Mouse (Mus musculus) midbrain, embryonic 16.5 days (tissue): Measurements from ENCODE around the gene Nfe2l3. TPM values are rescaled to one million over a fixed set of nuclear protein-coding genes. Genes with fewer than 3 reads are reported as not detected.

Experiments
- ATAC-seq: fragments of 200-750 bp; cut with Nextera tagmentation; 2 replicates; pipeline ENCODE4 v1.8.0; 2017; ENCODE audit warnings: moderate TSS enrichment
- H3K27ac ChIP-seq: fragments of 300-500 bp; sonication (generic); 2 replicates; pipeline ENCODE4 v1.5.1; 2014; ENCODE audit warnings: mild to moderate bottlenecking, low read length, mixed read lengths
- H3K27me3 ChIP-seq: fragments of 300-500 bp; sonication (generic); 2 replicates; pipeline ENCODE4 v1.6.1; 2014; ENCODE audit warnings: low read depth, low read length, mixed read lengths; ENCODE audit not compliant: control insufficient read depth, insufficient read depth
- H3K36me3 ChIP-seq: fragments of 300-500 bp; sonication (generic); 2 replicates; pipeline ENCODE4 v1.6.1; 2014; ENCODE audit warnings: mild to moderate bottlenecking, low read length, moderate library complexity, mixed read lengths; ENCODE audit not compliant: control insufficient read depth, insufficient read depth
- H3K4me1 ChIP-seq: fragments of 300-500 bp; sonication (generic); 2 replicates; pipeline ENCODE4 v1.6.1; 2014; ENCODE audit warnings: mild to moderate bottlenecking, low read length, mixed read lengths; ENCODE audit not compliant: control insufficient read depth, insufficient read depth
- H3K4me2 ChIP-seq: fragments of 300-500 bp; sonication (generic); 2 replicates; pipeline ENCODE4 v1.6.1; 2014; ENCODE audit warnings: mild to moderate bottlenecking, low read length, mixed read lengths
- H3K4me3 ChIP-seq: fragments of 300-500 bp; sonication (generic); 2 replicates; pipeline ENCODE4 v1.5.1; 2014; ENCODE audit warnings: low read depth, mild to moderate bottlenecking, low read length, moderate library complexity, mixed read lengths
- H3K9ac ChIP-seq: fragments of 300-500 bp; sonication (generic); 2 replicates; pipeline ENCODE4 v1.6.1; 2014; ENCODE audit warnings: low read depth, low read length, mixed read lengths
- H3K9me3 ChIP-seq: fragments of 300-500 bp; sonication (generic); replicated peaks from 2 replicates; pipeline ENCODE4 v1.6.1; 2014; ENCODE audit warnings: mild to moderate bottlenecking, low read length, mixed read lengths; ENCODE audit not compliant: control insufficient read depth, poor library complexity, severe bottlenecking
- WGBS: fragments of 180-500 bp; shearing (Covaris S2); extraction: QIAGEN DNeasy Blood & Tissue Kit; methylation state at CpG from one replicate; pipeline ENCODE4 v1.1.7; 2014; 5-methylcytosine and 5-hydroxymethylcytosine counted together
- polyA plus RNA-seq: library from polyadenylated mRNA; unstranded; fragments of >200 nt; fragmentation: Nextera tagmentation; extraction: Ambion mirVana; gene quantifications from 2 replicates; pipeline ENCODE4 v1.2.1, GENCODE M21; 2015

Gene Nfe2l3
- polyA plus RNA-seq, 1 experiment from 2014 or later: 9.6 TPM

GRCm38 (mm10) chr6:51459313-51460020, 27.0 kb downstream of the Nfe2l3 start:
- H3K36me3 ChIP-seq: peaks cover 32% of the 10 kb centered on the region
- no peak overlapping the region for H3K4me2 ChIP-seq
- no peak overlapping the region for H3K4me3 ChIP-seq
- no peak overlapping the region for H3K9ac ChIP-seq
- H3K27ac ChIP-seq: no peak overlapping the region
- H3K9me3 ChIP-seq: no peaks in the 10 kb centered on the region
- WGBS: 37% methylated on average over 5 of the region's 5 CpGs
- peak; percentile 60; the same call in 1 of the 2 replicates for ATAC-seq
- no peaks in the 10 kb centered on the region for H3K27me3 ChIP-seq
- peaks cover 4% of the 10 kb centered on the region; the same call in 1 of the 2 replicates for H3K4me1 ChIP-seq

GRCm38 (mm10) chr6:51460021-51460360, 27.5 kb downstream of the Nfe2l3 start:
- Histone ChIP-seq H3K36me3 (peaks cover 32% of the 10 kb centered on the region), H3K9ac (no peak overlapping the region), H3K27me3 (no peaks in the 10 kb centered on the region), H3K4me1 (peaks cover 4% of the 10 kb centered on the region; the same call in 1 of the 2 replicates), H3K9me3 (no peaks in the 10 kb centered on the region), H3K4me2 (no peak overlapping the region), H3K4me3 (no peak overlapping the region), H3K27ac (no peak overlapping the region)
- ATAC-seq: no peak
- 79% methylated on average over 4 of the region's 4 CpGs for WGBS

- no peak overlapping the region for H3K9ac ChIP-seq
- no peaks in the 10 kb centered on the region for H3K27me3 ChIP-seq
- no peaks in the 10 kb centered on the region for H3K9me3 ChIP-seq
- no peak overlapping the region for H3K4me2 ChIP-seq
- H3K27ac ChIP-seq: no peak overlapping the region
- 80% methylated on average over 3 of the region's 3 CpGs for WGBS
- no peak for ATAC-seq
- H3K36me3 ChIP-seq: peaks cover 32% of the 10 kb centered on the region
- peaks cover 4% of the 10 kb centered on the region for H3K4me1 ChIP-seq
- H3K4me3 ChIP-seq: no peak overlapping the region
Measured at GRCm38 (mm10) chr6:51460363-51460762, 27.9 kb downstream of the Nfe2l3 start.

GRCm38 (mm10) chr6:51467649-51468048, 35.2 kb downstream of the Nfe2l3 start:
- peaks cover 32% of the 10 kb centered on the region for H3K4me1 ChIP-seq
- no peaks in the 10 kb centered on the region for H3K9me3 ChIP-seq
- no peak for ATAC-seq
- H3K4me3 ChIP-seq: peak overlapping the region; percentile 40
- 0% methylated on average over 2 of the region's 2 CpGs for WGBS
- no peak overlapping the region for H3K27ac ChIP-seq
- peaks cover 18% of the 10 kb centered on the region for H3K36me3 ChIP-seq
- no peaks in the 10 kb centered on the region for H3K27me3 ChIP-seq
- peak overlapping the region; percentile 61 for H3K4me2 ChIP-seq
- no peak overlapping the region for H3K9ac ChIP-seq

- whole genome bisulfite sequencing: under 1% methylated on average over 60 of the region's 63 CpGs
- Histone ChIP-seq H3K36me3 (peaks cover 9% of the 10 kb centered on the region), H3K9ac (peak overlapping the region; percentile 100), H3K4me2 (peak overlapping the region; percentile 61), H3K4me3 (peak overlapping the region; percentile 82), H3K27ac (peak overlapping the region; percentile 100), H3K4me1 (peaks cover 41% of the 10 kb centered on the region), H3K27me3 (no peaks in the 10 kb centered on the region), H3K9me3 (no peaks in the 10 kb centered on the region)
- ATAC-seq: peak; percentile 30
Measured at GRCm38 (mm10) chr6:51468891-51469561, 36.6 kb downstream of the Nfe2l3 start.

GRCm38 (mm10) chr6:51469715-51470310, 37.3 kb downstream of the Nfe2l3 start, which contains the start of gene Hnrnpa2b1:
Gene Hnrnpa2b1 (minus strand): TSS chr6:51469894.
- peaks cover 46% of the 10 kb centered on the region for H3K4me1 ChIP-seq
- H3K27ac ChIP-seq: peak within 1 kb of the TSS; percentile 100
- peak within 1 kb of the TSS; percentile 100 for H3K9ac ChIP-seq

GRCm38 (mm10) chr6:51470311-51471178, 38.1 kb downstream of the Nfe2l3 start, which contains the start of gene Cbx3:
Gene Cbx3 (plus strand): TSS chr6:51470360.
- peaks cover 7% of the 10 kb centered on the region for H3K36me3 ChIP-seq
- no peaks in the 10 kb centered on the region for H3K9me3 ChIP-seq
- H3K4me2 ChIP-seq: peak within 1 kb of the TSS; percentile 75
- peak within 1 kb of the TSS; percentile 100 for H3K27ac ChIP-seq
- peaks cover 44% of the 10 kb centered on the region for H3K4me1 ChIP-seq
- under 1% methylated on average over 63 of the region's 99 CpGs for WGBS
- peak within 1 kb of the TSS; percentile 100 for H3K9ac ChIP-seq
- H3K4me3 ChIP-seq: peak within 1 kb of the TSS; percentile 82
- peak; percentile 81 for ATAC-seq
- H3K27me3 ChIP-seq: no peaks in the 10 kb centered on the region

More at GRCm38 (mm10) chr6:51469715-51470310, 37.3 kb downstream of the Nfe2l3 start, which contains the start of gene Hnrnpa2b1:
- under 1% methylated on average over 63 of the region's 63 CpGs for WGBS
- H3K4me3 ChIP-seq: peak within 1 kb of the TSS; percentile 82
- H3K36me3 ChIP-seq: peaks cover 9% of the 10 kb centered on the region
- H3K9me3 ChIP-seq: no peaks in the 10 kb centered on the region
- peak; percentile 93 for ATAC-seq
- H3K4me2 ChIP-seq: peak within 1 kb of the TSS; percentile 75
- H3K27me3 ChIP-seq: no peaks in the 10 kb centered on the region

GRCm38 (mm10) chr6:51471179-51471505, 38.7 kb downstream of the Nfe2l3 start:
- Histone ChIP-seq H3K27me3 (no peaks in the 10 kb centered on the region), H3K4me3 (peak overlapping the region; percentile 82), H3K27ac (peak overlapping the region; percentile 100), H3K9ac (peak overlapping the region; percentile 97), H3K9me3 (no peaks in the 10 kb centered on the region), H3K4me1 (peaks cover 38% of the 10 kb centered on the region), H3K4me2 (peak overlapping the region; percentile 75), H3K36me3 (peaks cover 5% of the 10 kb centered on the region)
- 0% methylated on average over 10 of the region's 10 CpGs for WGBS
- ATAC-seq: no peak
